Mouse (Mus musculus) kidney, postnatal 4 days (tissue): ENCODE results near the gene Ecsit.
A peak's percentile ranks its signal among the peaks of the same experiment; 100 is the strongest.
"Not testable (repeated sequence)": the region's sequence is repeated elsewhere in the genome, so short reads cannot be mapped to it uniquely, and the experiment has no call there.

ENCODE experiments used
- DNase-seq, 2 experiments: peaks; one replicate each; pipeline ENCODE4 v3.0.0; 2021; ENCODE audit warnings: mixed read lengths in 2 of 2

Ecsit gene

DNA sequence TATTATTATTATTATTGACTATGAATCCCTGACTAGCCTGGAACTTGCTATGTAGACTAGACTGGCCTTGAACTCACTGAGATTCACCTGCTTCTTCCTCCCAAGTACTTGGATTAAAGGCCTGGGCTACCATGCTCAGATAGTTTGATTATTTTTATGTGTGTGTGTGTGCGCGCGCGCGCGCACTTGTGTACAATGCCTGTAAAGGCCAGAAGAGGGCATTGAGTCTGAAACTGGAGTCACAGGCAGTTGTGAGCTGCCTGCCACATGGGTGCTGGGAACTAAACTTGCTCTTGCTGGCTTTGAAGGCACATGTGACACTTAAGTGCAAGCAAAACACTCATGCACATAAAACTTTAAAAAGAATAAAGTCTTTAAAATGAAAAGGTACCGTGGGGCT, 4.0 kb upstream of the Ecsit start:
- no peak for DNase-seq

DNA sequence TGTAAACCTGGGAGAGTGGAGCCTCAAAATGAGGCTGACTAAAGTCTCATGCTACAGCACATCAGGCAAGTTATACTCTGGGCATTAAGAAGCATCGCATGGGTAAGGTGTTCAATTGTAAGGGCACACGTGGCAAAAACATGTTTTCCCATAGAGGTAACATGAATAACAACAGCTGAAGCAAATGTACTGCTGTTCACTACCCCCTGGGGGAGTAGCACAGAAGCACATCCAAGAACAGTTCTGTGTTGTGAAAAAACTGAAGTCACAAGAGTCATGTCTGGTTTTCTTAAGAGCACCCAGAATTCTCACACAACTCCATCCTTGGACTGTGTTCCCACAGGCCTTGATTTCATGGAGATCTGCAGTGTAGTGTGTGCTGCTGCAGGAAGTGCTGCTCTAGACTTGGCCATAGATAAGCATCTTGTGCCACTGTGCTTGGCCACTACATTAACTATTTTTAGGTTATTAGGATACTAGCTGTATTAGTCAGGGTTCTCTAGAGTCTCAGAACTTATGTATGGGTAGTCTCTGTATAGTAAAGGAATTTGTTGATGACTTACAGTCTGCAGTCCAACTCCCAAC, 1.9 kb upstream of the Ecsit start:
- no peak for DNase-seq

DNA sequence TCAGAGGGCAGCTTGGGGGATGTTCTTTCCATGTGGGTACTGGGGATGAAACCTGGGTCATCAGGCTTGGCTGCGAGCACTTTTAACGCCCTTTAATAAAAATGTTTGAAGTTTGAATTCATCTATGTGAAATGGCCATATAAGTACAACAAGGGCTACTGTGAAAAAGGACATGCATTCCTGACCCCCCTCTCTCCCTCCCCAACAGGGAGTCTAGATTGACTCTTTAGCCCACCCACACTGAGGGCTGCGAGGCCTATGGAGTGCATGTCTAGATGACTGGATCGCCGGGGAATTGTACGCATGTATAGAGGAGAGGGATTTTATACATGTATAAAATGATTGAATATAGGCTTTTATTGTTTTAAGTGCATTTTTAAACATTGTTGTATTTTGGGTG, 774 bp upstream of the Ecsit start:
- peak; percentile 17 to 30 for DNase-seq

DNA sequence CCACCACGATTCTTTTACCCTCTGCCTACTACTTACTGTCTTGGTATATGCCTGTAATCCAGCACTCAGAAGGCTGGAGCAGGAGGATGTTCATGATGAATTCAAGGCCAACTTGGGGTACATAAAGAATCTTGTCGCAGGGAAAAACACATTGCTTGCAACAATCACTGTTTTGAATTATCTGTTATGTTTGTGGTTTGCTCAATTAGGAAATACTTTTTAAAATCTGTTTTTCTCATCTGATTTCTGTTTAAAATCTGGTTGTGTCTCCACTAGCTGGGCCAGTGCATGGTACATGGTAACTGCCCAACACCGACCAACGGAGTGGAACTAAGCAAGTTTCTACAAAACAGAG, 594 bp downstream of the Ecsit start:
- DNase-seq, result no peak

DNA sequence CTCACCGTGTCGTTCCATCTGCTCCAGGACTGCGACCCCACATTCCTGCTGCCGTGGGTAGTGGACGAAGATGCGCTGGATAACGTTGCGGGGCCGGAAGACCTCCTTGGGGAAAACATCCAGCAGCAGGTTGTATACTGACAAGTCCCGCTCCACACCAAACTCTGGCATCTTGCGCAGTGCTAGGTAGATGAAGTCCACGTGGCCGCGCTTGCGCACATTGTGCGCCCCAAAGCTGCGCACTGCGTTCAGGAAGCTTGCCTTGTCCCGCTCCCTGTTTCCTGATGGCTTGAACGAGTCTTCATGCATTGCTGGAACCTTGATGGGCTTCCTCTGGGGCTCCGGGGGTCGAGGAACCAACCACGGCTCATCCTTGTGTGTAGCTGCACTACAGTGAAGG, 9.0 kb downstream of the Ecsit start:
- DNase-seq, result no peak

DNA sequence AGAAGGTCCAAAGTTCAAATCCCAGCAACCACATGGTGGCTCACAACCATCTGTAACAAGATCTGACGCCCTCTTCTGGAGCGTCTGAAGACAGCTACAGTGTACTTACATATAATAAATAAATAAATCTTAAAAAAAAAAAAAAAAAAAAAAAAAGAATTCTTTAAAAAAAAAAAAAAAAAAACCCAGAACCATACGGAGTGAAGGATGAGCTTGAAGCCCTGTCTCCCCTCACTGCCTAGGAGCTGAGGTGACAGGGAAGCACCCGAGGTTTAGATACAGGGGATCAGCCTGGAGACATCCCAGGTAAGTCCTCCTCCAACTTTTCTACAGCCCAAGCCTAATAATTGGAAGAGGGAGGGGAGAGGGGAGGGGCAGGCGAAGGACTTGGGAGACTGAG, 9.5 kb downstream of the Ecsit start:
- not testable (repeated sequence) for DNase-seq

DNA sequence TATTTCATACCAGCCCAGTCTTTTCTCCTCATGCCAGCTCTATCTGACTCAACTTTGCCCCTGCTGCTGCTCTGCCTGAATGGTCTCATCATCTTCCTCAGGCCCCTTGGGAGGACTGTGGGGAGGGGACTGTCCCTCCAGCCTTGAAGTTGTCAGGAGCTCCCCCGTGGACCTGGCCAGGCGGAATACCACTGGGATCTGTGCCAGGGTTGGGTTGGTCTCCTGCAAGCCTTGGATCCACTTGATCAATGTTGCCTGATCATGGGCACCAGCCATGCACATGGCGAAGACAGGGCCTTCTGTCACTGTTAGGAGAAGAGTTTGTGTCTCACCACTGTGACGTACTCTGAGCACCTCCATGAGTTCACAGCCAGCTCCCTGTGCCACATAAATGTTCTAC, 13.0 kb downstream of the Ecsit start:
- DNase-seq, result no peak

DNA sequence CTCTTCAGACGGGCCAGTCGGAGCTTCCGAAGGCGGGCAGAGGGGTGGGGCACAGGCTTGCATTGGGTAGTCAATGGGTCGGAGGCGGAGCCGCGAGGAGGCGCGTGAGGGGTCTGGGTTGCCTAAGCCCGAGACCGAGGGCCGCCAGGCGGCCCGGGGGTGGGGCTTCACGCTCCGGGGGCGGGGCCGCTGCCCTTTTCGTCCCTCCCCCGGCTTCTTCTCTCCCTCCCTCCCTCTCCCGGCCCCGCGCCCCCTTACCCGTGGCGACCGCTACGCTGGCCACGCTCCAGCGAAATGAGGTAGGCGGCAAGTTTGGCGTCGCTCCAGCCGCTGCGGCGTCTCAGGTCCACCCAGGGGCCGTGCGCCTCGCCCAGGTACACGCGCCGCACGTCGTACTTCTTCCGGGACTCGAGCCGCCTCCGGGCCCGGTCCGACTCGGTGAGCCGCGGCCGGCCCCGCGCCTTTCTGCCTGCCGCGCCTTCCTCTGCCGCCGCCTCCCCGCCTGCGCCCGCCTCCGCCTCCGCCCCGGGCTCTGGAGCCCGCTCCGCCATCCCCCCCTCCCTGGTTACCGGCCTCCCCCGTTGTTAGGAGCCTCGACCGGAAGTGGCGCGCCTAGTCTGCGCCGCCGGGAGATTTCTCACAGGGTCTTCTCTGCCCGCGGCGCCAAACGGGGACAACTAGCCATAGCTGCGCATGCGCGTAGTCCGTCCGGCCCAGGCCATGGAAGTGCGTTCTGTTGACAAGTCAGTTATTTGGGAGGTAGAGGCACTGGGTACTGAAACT, 14.3 kb downstream of the Ecsit start, which contains the start of the genes Gm49318 and Zfp653:
Gene Gm49318, minus strand, starts transcription at position 469 of the 783 bp plus-strand sequence.
Gene Zfp653, minus strand, starts transcription at position 586 of the 783 bp plus-strand sequence.
- peak; percentile 98 to 99 for DNase-seq

DNA sequence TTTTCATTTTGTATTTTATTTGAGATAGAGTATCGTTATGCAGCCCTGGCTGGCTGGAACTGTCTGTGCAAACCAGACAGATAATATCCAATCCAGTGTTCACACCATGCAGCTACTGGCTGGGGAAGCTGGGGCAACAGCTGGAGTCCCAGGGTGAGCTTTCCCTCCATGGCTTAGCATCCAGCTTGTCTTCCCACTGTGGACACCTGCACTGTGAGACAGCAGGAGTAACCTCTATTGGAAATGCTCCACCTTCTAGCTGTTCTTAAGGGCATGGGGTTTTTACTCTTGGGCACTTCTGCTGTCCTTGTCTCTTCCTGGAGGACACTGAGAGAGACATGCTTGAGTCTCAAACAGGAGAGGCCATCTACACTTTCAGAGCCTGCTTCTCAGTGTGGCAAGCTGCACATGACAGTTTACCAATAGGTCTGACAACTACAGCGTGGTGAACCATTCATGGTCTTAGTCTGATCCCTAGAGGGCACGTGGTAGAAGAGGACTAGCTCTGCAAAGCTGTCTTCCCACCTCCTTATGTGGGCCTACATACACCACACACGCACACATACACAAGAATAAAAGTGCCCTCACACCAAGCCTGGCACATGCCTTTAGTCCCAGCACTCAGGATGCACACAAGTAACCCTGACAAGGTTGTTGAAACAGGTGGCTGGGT, 15.2 kb downstream of the Ecsit start:
- no peak for DNase-seq

DNA sequence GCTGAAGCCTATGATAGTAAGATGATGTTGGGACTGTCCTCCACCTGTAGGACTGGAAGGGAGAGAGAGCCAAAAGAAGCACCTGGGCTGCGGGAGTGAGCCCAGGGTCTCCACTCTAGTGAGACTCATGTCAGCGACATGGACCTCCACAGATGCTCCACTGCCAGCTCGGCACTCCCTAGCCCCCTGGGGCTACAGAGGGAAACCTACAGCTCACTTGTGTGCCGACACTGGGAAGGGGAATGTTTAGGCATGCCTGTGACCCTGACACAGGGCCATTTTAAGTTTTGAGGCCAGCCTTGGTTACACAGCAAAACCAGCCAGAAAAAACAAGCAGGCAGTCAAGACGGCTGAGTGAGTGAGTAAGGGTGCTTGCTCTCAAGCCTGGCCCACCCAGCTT, 18.0 kb downstream of the Ecsit start:
- no peak for DNase-seq

DNA sequence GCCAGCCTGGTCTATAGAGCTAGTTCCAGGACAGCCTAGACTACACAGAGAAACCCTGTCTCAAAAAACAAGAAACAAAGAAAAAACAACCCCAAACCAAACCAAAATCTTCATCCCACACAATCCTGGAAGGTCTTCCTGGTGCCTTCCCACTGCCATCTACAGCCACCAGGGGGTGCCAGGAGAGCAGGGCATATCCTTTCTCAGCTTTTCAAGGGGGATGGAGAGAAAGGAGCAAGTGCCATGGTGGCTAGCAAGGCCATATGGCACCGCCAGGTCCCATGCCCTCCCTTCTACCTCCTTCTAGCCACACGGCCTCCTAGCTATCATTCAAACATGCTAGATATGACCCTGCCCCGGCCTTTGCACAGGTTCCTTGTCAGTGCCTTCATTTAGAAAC, 18.8 kb downstream of the Ecsit start:
- DNase-seq, result peak; percentile 82 to 85

DNA sequence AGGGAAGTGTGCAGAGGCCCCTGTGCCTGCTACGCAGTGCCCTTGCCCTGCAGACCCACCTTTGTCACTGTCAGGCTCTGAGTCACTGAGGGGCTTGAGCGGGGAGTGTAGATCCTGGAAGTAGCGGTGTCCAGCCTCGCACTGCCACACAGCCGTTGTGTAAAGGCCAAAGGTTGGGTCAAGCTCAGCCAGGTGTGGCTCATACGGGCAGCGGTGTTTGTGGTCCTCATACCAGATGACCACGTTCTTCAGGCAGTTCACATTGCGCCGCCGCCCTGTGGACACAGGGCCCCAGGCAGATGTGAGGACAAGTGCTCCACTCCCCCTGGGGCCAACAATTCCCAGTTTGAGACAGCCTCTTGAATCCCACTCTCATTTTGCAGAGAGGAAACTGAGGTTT, 19.6 kb downstream of the Ecsit start:
- DNase-seq, result no peak

DNA sequence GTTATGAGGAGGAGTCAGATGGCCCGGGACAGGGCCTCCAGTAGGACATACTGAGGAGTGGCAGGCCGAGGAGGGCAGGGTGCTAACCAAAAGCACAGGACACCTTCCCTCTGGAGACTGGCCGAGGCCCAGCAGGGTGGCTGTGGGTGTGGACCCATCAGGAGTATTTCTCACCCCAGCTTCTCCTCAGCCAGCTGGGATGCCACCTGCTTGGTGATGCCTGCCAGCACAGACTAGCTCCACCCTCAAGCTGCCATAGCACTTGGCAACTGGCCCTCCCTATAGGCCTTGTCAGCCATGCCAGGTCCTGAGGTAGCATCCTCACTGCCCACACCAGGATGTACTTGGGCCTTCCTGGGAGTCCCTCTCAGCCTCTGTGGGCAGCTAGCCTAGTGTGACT, 20.9 kb downstream of the Ecsit start:
- no peak for DNase-seq

DNA sequence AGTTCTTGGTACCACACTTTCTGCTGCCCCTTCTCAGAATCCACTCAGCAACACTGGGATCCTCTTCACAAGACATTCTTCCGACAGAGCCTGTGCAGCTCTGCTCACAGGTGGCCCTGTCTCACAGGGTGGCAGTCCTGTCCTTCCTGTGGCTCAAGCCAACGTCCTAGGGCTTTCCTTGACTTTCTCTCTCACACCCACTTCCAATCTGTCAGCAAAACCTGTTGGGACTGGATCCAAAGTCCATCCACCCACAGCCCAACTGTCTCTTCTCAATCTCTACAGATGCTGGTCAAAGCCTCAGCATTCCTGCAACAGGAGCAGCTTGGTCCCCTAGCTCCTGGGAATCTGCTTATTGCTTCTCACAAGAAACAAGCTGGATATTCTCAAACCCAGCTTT, 23.9 kb downstream of the Ecsit start:
- DNase-seq, result no peak

DNA sequence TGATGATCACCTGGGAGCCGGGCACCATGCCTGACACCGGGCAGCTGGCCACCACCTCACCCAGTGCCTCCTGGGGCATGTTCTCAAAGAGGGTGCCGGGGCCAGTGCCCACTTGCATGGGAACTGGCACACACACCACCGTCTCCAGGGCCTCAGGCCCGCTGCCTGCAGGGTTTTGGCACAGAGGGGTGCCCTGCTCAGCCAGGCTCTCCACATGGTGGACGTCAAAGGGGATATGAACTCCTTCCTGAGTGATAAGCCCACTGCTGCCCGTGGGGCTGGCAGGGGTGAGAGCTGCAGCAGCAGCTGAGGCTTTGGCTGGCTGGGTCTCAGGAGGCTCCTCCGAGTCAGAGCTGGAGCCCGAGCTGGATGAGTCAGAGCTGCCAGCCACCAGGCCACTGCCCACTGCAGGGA, 27.2 kb downstream of the Ecsit start:
- no peak for DNase-seq

DNA sequence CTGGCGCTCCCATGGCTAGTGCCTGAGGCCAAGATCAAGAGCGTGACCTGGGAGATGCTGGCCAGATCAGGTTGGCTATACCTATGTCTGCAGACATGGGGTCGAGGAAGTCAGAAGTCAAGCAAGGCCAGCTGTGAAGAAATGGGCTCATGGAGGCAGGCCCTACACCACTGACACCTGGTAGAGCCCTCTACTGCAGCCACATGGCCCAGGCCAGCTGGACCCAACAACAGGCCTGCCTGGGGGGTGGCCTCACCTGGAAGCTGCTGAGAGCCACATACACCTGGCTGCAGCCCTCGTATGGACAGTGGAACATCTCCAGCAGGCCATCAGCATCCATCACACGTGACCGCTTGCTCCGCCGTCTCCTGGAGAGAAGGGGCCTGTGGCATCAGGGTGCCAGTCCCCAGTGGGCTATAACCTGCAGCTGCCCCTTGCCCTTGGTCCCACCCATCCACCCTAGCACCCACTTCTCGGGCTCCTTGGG, 28.2 kb downstream of the Ecsit start:
- DNase-seq, result no peak

DNA sequence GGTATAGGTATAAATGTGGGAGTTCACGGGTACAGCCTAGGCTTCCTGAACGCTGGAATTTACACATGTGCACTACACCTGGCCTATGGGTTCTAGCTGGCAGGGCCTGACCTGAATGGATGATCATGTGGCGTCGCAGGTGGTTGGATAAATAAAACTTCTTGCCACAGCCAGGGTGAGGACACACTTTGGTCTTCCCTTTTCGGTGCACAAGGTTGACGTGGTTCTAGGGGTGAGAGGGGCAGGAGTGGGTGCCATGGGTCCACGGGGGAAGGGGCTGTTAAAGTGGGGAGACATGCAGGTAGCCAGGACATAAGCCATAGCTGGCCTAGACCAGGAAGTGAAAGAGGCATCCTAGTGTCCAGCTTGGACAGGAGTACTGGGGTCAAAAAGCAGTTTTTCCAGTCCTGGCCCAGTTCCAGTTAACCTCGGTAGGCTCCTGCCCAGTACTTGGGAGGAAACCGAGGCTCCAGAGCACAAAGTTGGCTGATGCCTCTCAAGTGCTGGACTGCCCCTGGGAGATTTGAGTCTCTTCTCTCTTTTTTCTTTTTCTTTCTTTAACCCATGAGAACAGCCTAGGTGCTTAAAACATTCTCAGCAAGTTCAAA, 28.8 kb downstream of the Ecsit start:
- DNase-seq, result no peak

DNA sequence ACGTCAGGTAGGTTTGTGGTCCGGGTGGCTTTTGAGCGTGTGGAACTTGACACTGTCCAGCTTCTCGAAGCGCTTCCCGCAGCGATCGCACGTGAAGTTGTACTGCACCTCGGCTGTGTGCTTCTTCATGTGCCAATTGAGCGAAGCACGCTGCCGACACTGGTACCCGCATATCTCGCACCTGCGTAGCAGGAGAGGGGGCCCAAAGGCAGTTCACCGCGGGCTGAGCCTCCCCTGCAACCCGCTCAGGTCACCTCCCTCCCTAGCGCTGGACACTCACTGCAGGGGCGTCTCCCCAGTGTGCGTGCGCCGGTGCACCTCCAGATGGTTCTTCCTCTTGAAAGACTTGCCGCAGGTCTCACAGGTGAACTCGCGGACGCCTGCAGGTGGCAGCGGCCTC, 29.5 kb downstream of the Ecsit start:
- no peak for DNase-seq

DNA sequence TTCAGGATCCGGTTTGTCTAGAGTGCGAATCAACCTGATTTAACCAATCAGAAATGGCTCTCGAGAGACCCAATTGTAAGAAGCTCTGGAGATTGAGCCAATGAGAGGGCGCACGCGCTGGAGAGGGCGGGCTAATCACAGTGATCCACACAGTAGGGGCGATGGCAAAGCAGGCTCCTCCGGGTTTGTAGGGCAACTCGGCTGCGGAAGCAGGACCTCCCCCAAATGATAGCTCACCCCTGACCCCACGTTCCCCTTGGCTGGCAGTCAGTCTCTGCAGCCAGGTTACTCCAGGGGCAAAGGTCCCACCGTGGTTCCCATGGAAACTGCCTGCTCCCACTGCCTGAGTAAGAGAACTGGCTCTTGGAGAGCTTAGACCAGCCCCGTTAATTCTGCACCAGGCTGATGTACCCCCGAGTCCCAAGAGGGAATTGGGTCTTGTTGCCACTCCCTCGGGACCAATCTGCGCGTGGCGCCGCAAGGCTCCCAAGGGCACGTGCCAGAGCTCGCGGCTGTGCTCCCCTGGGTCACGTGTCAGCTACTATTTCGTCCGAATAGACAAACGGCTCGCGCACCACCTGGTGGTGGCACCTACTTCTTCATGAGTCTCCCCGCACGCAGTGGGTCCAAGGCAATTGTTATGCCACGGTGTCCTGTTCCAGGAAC, 30.7 kb downstream of the Ecsit start:
- DNase-seq, result peak; percentile 81 to 86

DNA sequence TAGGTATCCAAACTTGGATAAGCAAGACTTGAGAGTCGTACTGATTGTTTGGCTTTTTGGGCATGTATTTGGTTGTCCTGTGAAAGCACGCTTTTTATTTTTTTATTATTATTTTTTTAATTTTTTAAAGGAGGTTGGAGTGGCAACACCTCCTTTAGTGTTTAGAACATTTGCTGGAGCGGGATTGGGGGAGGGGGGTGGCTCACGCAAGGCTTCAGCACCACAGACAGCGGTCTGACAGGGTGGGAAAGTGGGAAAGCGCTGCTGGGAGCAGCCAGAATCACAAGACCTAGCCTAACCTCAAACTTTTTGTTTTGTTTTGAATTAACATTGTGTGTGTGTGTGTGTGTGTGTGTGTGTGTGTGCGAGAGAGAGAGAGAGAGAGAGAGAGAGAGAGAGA, 31.6 kb downstream of the Ecsit start:
- DNase-seq, result peak; percentile 55 to 61

DNA sequence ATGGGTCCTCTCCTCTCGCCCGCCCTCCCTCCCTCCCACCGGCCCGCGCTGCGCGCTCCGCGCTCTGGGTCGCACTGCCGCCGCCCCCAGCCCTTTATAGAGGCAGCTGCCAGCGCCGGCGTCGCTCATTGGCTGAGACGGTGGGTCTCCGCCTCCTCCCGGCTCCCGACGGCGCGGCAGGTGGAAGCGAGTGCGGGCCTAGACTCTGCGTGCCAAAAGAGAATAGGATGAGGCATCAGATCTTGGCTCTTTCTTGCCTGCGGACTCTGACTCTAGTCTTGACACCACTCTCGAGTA, 33.3 kb downstream of the Ecsit start, which contains the start of gene Elavl3:
Gene Elavl3, minus strand, starts transcription at position 66 of the 297 bp plus-strand sequence.
- DNase-seq, result peak in 1 of 2 experiments; percentile 24

DNA sequence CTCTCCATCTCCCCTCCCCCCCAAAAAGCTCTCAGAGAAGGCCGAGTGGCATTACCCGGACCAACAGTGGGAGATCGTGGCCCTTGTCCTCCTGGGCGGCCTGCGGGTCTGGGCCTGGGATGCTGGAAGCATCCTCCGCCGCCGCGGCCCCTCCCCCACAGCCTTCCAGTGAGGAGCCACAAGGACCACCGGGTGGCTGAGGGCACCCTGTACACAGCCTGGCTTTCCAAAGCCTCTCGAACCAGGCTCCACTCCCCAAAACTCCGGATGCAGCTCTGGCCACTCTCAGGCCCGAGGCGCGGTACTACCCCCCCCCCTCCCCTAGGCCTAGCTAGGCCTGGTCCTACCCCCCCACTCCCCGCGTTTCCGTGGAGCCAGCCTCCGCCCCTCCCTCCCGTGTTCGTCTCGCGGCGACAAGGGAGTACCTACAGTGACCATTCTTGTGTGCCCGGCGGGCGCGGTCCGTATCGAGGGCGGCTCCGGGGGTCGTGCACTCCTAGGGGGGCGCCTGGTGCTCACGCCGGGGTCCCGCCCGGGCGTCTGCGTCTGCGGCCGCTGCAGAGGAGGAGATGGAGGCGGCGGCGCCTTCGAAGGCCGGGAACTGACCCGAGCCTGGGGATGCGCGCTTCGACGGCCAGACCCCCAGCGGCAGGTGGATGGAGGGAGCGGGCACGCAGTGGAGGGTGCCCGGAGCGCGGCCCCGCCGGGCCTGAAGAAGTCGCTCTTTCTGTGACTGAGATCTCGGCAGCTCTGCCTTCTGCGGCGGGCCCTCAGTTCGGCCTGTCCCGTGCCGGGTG, 33.9 kb downstream of the Ecsit start:
- DNase-seq, result no peak
